Mouse (Mus musculus): ENCODE measurements around the gene Tpp2.

- TF ChIP-seq SRF (IDR thresholded peaks at IDR 0.05; ENCODE audit: control insufficient read depth, insufficient read length, low read depth) = no peak
- no peak for TF ChIP-seq POLR2A (IDR thresholded peaks at IDR 0.05; ENCODE audit: insufficient read length, low read depth)
- no peak for TF ChIP-seq CEBPB (IDR thresholded peaks at IDR 0.05; ENCODE audit: insufficient read depth, poor library complexity, severe bottlenecking)
- TF ChIP-seq MYOG (IDR thresholded peaks at IDR 0.05; ENCODE audit: control insufficient read depth in 1 of 3, insufficient read depth in 1 of 3, insufficient read length in 2 of 3, low read depth in 2 of 3) = no peak
- no peak for TF ChIP-seq USF1 (IDR thresholded peaks at IDR 0.05; ENCODE audit: low read depth)
- TF ChIP-seq MAX (IDR thresholded peaks at IDR 0.05; ENCODE audit: low read depth) = no peak
- TF ChIP-seq TCF12 (IDR thresholded peaks at IDR 0.05; ENCODE audit: insufficient read depth, poor library complexity, severe bottlenecking) = no peak
- no peak for TF ChIP-seq E2F4 (IDR thresholded peaks at IDR 0.05; ENCODE audit: insufficient read depth)
- no peak for TF ChIP-seq MYOD1 (IDR thresholded peaks at IDR 0.05; ENCODE audit: control insufficient read depth in 1 of 3, insufficient read length in 2 of 3, low read depth in 2 of 3)
- no peak for TF ChIP-seq TCF3 (IDR thresholded peaks at IDR 0.05; ENCODE audit: insufficient read length, low read depth)
- TF ChIP-seq REST (IDR thresholded peaks at IDR 0.05; ENCODE audit: insufficient read depth, insufficient read length) = no peak
- no peak for TF ChIP-seq POLR2AphosphoS2 (IDR thresholded peaks at IDR 0.05; ENCODE audit: insufficient read length, low read depth)
Measured at GRCm38 (mm10) chr1:43897131-43897530, 36.3 kb upstream of the Tpp2 start.

Data from myocyte (in vitro differentiated cells).